Mouse (Mus musculus) gastrocnemius, postnatal 10 days (tissue): ENCODE results near the gene B3gnt5. TPM values are rescaled to one million over a fixed set of nuclear protein-coding genes. Genes with fewer than 3 reads are reported as not detected.
"Not testable (repeated sequence)": the region's sequence is repeated elsewhere in the genome, so short reads cannot be mapped to it uniquely, and the experiment has no call there.

Experiments used
- DNase-seq: peaks from one replicate; pipeline ENCODE4 v3.0.0; 2021; ENCODE audit warnings: mixed read lengths
- long read RNA-seq, 2 experiments: library from polyadenylated mRNA; stranded (forward); transcript quantifications; one replicate each; pipeline ENCODE4 v2.0.0; 2021
- total RNA-seq, 2 experiments: library from RNA; stranded (reverse); gene quantifications; 2 replicates each; pipeline ENCODE4 v1.2.3; 2021

Gene B3gnt5
- 1 to 10 TPM; 3.0 to 3.4 TPM for total RNA-seq
- long read RNA-seq, experiment 1, full-length matches to known transcripts, result 5 of 5 reads
- long read RNA-seq, experiment 1, partial matches to known transcripts, result 0 of 5 reads
- long read RNA-seq, experiment 1, other reads (novel, unspliced or antisense), result 0 of 5 reads
- long read RNA-seq, experiment 2, full-length matches to known transcripts, result 3 of 3 reads
- long read RNA-seq, experiment 2, partial matches to known transcripts, result 0 of 3 reads
- long read RNA-seq, experiment 2, other reads (novel, unspliced or antisense), result 0 of 3 reads

GRCm38 (mm10) chr16:19760074-19760473, at the start of gene B3gnt5:
B3gnt5 (plus strand) TSS chr16:19760208.
- DNase-seq, result peak; percentile 37

GRCm38 (mm10) chr16:19720959-19721358, 39.0 kb upstream of the B3gnt5 start:
- DNase-seq, result no peak

GRCm38 (mm10) chr16:19724139-19724538, 35.9 kb upstream of the B3gnt5 start:
- DNase-seq, result not testable (repeated sequence)

DNA sequence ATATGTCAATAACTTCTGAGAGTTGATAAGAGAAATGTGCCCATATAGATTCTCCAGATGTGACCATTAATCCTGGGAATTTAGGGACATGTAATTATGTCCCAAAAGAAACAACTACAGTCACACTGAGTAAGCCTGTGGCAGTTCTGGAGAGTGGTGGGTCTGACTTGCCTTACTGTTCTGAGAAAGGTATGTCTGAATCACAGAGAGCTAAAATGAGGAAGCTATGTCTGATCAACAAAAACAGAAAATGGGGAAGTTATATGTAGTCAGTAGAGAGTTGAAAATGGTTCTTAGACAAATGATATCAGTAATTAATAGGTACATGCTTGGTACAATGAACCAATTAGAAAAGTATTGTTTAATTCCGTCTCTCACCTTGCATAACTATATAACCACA, 27.1 kb upstream of the B3gnt5 start:
- no peak for DNase-seq

GRCm38 (mm10) chr16:19760505-19761496, 793 bp downstream of the B3gnt5 start:
- peak; percentile 30 for DNase-seq

DNA sequence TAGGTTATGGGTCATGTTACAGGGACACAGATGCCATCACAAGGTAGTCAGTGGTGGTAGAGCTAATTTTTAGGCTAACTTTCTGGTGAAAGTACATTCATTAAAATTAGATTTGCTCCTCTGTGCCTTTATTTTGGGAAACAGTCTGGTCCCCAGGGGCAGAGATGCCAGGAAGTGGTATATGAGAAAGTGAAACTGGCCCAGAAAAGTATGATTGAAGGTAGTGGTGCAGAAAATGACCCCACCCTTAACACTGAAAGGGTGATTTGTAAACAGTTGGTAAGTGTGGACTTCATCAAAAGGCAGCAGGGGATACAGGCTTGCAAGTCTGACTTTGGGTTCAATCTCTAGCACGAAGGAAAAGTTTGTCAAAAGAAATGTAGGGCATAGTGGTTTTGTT, 1.7 kb downstream of the B3gnt5 start:
- DNase-seq, result no peak

DNA sequence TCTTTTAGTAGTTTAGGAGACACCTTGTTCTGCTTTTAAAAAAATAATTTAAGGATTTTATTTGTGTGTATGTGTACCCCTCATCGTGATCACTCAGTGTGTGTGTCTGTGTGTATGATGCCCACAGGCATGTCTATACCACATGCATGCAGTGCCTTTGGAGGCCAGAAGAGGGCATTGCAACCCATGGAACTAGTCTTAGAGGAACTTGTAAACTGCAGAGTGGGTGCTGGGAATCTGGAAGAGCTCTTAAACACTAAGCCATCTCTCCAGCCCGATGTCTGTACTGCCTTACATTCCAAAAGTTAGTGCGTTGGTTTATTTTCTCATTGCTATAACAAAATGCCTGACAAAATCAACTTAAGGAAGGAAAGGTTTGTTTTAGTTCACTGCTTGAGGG, 6.1 kb downstream of the B3gnt5 start:
- no peak for DNase-seq

- DNase-seq, result no peak
Observed at GRCm38 (mm10) chr16:19768046-19768445, 8.0 kb downstream of the B3gnt5 start.

GRCm38 (mm10) chr16:19772013-19772412, 12.0 kb downstream of the B3gnt5 start:
- no peak for DNase-seq

DNA sequence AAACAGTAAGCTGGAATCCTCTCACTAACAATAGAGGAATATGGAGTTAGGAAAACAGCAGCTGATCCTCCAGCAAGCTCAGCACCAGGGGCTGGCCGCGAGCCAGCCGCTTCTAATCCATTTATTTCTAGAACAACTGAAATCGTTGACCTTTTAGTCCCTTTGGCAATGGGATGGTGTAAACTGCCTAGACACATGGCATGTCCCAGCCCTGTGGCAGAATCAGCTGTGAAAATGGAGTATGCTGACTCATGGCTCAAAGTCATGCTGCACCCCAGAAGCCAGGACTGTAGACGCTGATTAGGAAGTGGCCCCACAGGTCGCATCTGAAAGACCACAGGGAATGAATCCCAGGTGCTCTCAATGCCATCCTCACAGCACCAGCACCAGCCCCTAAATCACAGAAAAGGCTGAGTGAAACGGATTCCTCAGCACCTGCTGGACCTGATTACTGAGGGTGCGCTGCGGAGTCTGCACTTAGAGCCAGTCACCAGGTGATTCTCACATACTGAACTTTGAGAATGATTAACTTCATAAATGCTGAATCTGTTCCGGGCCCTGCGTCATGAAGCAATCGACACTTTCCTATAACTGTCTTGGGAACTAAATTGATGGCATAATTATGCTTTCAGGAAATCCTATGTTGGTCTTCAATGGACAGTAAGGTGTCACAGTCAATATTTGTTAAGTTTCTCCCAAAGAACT, 26.5 kb downstream of the B3gnt5 start:
- no peak for DNase-seq

DNA sequence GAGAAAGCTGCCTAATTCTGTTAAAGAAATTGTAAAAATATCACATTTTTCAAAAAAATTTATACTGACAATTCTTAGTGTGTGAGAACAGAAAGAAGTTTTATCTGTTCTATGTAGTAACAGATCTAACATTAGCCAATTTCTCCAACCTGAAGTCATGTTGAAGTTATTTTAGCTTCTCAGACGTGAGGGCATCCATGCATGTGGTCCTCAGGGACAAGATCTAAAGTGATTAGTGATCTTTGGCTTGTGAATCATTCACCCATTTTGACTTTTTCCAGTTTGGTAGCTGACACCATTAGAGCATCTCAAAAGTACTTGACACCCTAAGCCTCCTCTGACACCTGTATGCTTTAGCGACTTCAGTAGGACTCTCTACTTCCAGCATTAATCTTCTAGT, 29.9 kb downstream of the B3gnt5 start:
- DNase-seq, result no peak

DNA sequence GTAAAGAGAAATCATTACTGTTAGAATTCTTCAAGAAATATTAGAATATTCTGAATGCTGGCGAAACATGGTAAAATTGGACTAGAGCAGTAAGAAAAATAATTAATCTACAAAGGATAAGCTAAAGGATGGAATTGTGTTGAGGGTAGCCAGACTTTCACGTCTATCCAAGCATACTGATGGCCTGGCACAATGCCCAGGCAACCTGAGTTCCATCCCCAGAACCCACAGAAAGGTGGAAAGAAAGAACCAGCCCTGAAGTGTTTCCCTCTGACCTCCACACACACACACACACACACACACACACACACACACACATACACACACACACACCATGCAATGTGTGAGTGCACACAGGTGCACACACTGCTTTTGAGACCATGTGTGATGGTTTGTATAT, 58.8 kb downstream of the B3gnt5 start:
- no peak for DNase-seq

Other genes starting within 250 kb of the B3gnt5 start
- not detected for gene Olfr167, start 237.9 kb upstream of the B3gnt5 start, total RNA-seq
- gene Olfr168, start 224.7 kb upstream of the B3gnt5 start, total RNA-seq, result not detected
- not detected for gene Olfr169, start 188.4 kb upstream of the B3gnt5 start, total RNA-seq
- gene Olfr170, start 148.3 kb upstream of the B3gnt5 start, total RNA-seq, result not detected
- gene Olfr171, start 130.3 kb upstream of the B3gnt5 start, total RNA-seq, result not detected
- under 1 TPM in 1 of 2 experiments, not detected in 1; 0.09 TPM for gene Lamp3, start 53.8 kb upstream of the B3gnt5 start, total RNA-seq
- 1 to 10 TPM; 3.3 to 5.4 TPM for gene Klhl6, start 222.8 kb downstream of the B3gnt5 start, total RNA-seq